Mouse (Mus musculus) E14TG2a.4 (cell line): Measurements from ENCODE around the gene Dock7.

ENCODE experiments used
- CTCF ChIP-seq: conservative IDR thresholded peaks from 2 replicates; pipeline ENCODE4 v1.5.1; 2014; ENCODE audit warnings: low read length
- NANOG ChIP-seq: IDR thresholded peaks from 2 replicates; pipeline ENCODE4 v1.6.1; 2014; ENCODE audit warnings: borderline replicate concordance, low read length, mixed read lengths
- POU5F1 ChIP-seq: IDR thresholded peaks from 2 replicates; pipeline ENCODE4 v1.6.1; 2014; ENCODE audit warnings: low read length, borderline replicate concordance

DNA sequence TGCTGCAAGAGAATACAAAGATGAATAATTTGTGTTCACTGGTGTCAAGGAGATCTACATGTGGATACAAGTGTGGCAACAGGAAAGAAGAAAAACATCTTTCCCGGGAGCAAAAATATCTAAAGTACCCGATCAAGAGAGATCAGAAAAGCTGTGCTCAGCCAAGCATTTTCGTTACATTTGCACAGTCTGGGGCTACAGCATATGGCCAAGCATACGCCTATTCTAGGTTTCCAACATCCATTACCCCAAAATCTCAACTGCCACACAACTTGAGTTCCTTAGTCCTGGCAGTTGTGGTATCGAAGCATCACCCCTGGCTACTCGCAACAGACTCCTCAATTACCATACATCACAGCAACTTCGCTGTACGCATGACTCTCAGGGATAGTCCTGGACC lies 98.5 kb downstream of the Dock7 start:
- no peak for TF ChIP-seq NANOG
- TF ChIP-seq CTCF = no peak
- no peak for TF ChIP-seq POU5F1
